Mouse (Mus musculus) olfactory bulb, adult 2 months (tissue): ENCODE data around the gene Tesk1.

ENCODE experiments used
- CTCF ChIP-seq: fragments of 200-500 bp; IDR thresholded peaks from 2 replicates; pipeline ENCODE4 v1.5.1; 2012; ENCODE audit warnings: low read depth, mild to moderate bottlenecking, low read length, moderate library complexity; ENCODE audit not compliant: insufficient read depth
- POLR2A ChIP-seq: fragments of 200-500 bp; IDR thresholded peaks from 2 replicates; pipeline ENCODE4 v1.6.1; 2012; ENCODE audit warnings: mild to moderate bottlenecking, low read depth, low read length, moderate library complexity; ENCODE audit not compliant: insufficient read depth

- TF ChIP-seq CTCF (no peak), POLR2A (no peak)
Observed at GRCm38 (mm10) chr4:43489611-43490010, 47.9 kb downstream of the Tesk1 start.
